Mouse (Mus musculus) lung, postnatal 0 days (tissue): ENCODE data around the gene Vat1. TPM values are rescaled to one million over a fixed set of nuclear protein-coding genes. Genes with fewer than 3 reads are reported as not detected.

Experiments used
- ATAC-seq: fragments of 200-750 bp; cut with Nextera tagmentation; 2 replicates; pipeline ENCODE4 v1.8.0; 2017; ENCODE audit warnings: moderate library complexity
- DNase-seq: peaks from one replicate; pipeline ENCODE4 v3.0.0-alpha.2; 2016; ENCODE audit warnings: low spot score
- H3K27ac ChIP-seq: fragments of 300-500 bp; sonication (generic); 2 replicates; pipeline ENCODE4 v1.5.1; 2014; ENCODE audit warnings: antibody characterized with exemption, mild to moderate bottlenecking, low read length, mixed read lengths
- H3K27me3 ChIP-seq: fragments of 300-500 bp; sonication (generic); replicated peaks from 2 replicates; pipeline ENCODE4 v1.6.1; 2014; ENCODE audit warnings: low read length, mixed read lengths; ENCODE audit not compliant: insufficient read depth
- H3K36me3 ChIP-seq: fragments of 300-500 bp; sonication (generic); 2 replicates; pipeline ENCODE4 v1.6.1; 2014; ENCODE audit warnings: low read length, mixed read lengths; ENCODE audit not compliant: insufficient read depth
- H3K4me1 ChIP-seq: fragments of 300-500 bp; sonication (generic); 2 replicates; pipeline ENCODE4 v1.6.1; 2014; ENCODE audit warnings: antibody characterized with exemption, low read depth, low read length, mixed read lengths; ENCODE audit not compliant: insufficient read depth
- H3K4me2 ChIP-seq: fragments of 300-500 bp; sonication (generic); replicated peaks from 2 replicates; pipeline ENCODE4 v1.6.1; 2014; ENCODE audit warnings: low read depth, mild to moderate bottlenecking, low read length, moderate library complexity, mixed read lengths
- H3K4me3 ChIP-seq: fragments of 300-500 bp; sonication (generic); 2 replicates; pipeline ENCODE4 v1.5.1; 2014; ENCODE audit warnings: low read depth, low read length
- H3K9ac ChIP-seq: fragments of 300-500 bp; sonication (generic); replicated peaks from 2 replicates; pipeline ENCODE4 v1.6.1; 2014; ENCODE audit warnings: low read depth, mild to moderate bottlenecking
- H3K9me3 ChIP-seq: fragments of 300-500 bp; sonication (generic); 2 replicates; pipeline ENCODE4 v1.6.1; 2016; ENCODE audit warnings: low read length, mixed read lengths
- CTCF ChIP-seq: IDR thresholded peaks from 2 replicates; pipeline ENCODE4 v1.5.1; 2016; ENCODE audit warnings: antibody characterized with exemption, mild to moderate bottlenecking
- EP300 ChIP-seq: IDR thresholded peaks from 2 replicates; pipeline ENCODE4 v1.6.1; 2016; ENCODE audit warnings: antibody characterized with exemption, mild to moderate bottlenecking, control low read depth
- WGBS: fragments of 180-500 bp; shearing (Covaris S2); extraction: QIAGEN DNeasy Blood & Tissue Kit; methylation state at CpG from one replicate; pipeline ENCODE4 v1.1.7; 2014; 5-methylcytosine and 5-hydroxymethylcytosine counted together
- polyA plus RNA-seq: library from polyadenylated mRNA; unstranded; fragments of >200 nt; fragmentation: Nextera tagmentation; extraction: Ambion mirVana; gene quantifications from 2 replicates; pipeline ENCODE4 v1.2.1, GENCODE M21; 2015

Gene Vat1
- polyA plus RNA-seq, 1 experiment from 2014 or later, result 88.1 TPM

DNA sequence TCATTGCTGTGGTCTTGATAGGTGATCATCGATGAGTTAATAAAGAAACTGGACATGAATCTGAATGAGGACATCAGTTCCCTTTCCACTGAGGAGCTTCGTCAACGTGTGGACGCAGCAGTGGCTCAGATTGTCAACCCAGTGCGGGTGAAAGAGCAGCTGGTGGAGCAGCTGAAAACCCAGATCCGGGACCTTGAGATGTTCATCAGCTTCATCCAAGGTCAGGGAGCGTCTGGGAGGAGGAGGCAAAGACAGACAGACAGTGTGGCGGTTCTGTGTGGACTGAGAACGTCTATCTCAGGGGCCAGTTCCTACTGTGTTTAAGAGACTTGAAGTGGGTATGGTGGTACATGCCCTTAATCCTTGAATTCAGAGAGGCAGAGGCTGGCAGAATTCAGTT, 34.7 kb downstream of the Vat1 start:
- no peak for TF ChIP-seq CTCF
- TF ChIP-seq EP300, result no peak
- ATAC-seq (no peak), DNase-seq (no peak)
- Histone ChIP-seq H3K4me1 (peaks cover under 1% of the 10 kb centered on the region), H3K4me2 (no peak overlapping the region), H3K9ac (no peak overlapping the region), H3K27me3 (no peaks in the 10 kb centered on the region), H3K9me3 (no peaks in the 10 kb centered on the region), H3K27ac (no peak overlapping the region), H3K36me3 (peaks cover 23% of the 10 kb centered on the region), H3K4me3 (no peak overlapping the region)
- 91% methylated on average over 9 of the region's 9 CpGs for WGBS

- Histone ChIP-seq H3K9me3 (no peaks in the 10 kb centered on the region), H3K4me1 (peaks cover 13% of the 10 kb centered on the region), H3K4me3 (peak overlapping the region; percentile 73; the same call in 1 of the 2 replicates), H3K27me3 (no peaks in the 10 kb centered on the region), H3K27ac (no peak overlapping the region), H3K4me2 (peak overlapping the region; percentile 81), H3K36me3 (peaks cover under 1% of the 10 kb centered on the region; the same call in 1 of the 2 replicates), H3K9ac (peak overlapping the region; percentile 58; the same call in 1 of the 2 replicates)
- TF ChIP-seq CTCF, result no peak
- TF ChIP-seq EP300, result no peak
- 39% methylated on average over 8 of the region's 8 CpGs for WGBS
- no peak for ATAC-seq
- no peak for DNase-seq
These were observed 39.9 kb downstream of the Vat1 start for GRCm38 (mm10) chr11:101426165-101426564.

GRCm38 (mm10) chr11:101424925-101425813, 40.9 kb downstream of the Vat1 start, which contains the start of the genes Rundc1 and Ptges3l:
Gene Rundc1 (plus strand): TSS chr11:101425085.
Gene Ptges3l (minus strand): TSS chr11:101425333.
- TF ChIP-seq EP300, result no peak
- TF ChIP-seq CTCF, result peak; percentile 60
- no peaks in the 10 kb centered on the region for H3K27me3 ChIP-seq
- peak; percentile 96 for ATAC-seq
- no peaks in the 10 kb centered on the region for H3K36me3 ChIP-seq
- DNase-seq, result peak; percentile 99
- peak within 1 kb of the TSS; percentile 81 for H3K4me2 ChIP-seq
- WGBS, result 2% methylated on average over 65 of the region's 81 CpGs
- H3K4me3 ChIP-seq, result peak within 1 kb of the TSS; percentile 73
- H3K4me1 ChIP-seq, result peaks cover 13% of the 10 kb centered on the region
- H3K27ac ChIP-seq, result peak within 1 kb of the TSS; percentile 87
- peak within 1 kb of the TSS; percentile 58 for H3K9ac ChIP-seq
- H3K9me3 ChIP-seq, result no peaks in the 10 kb centered on the region

- peak within 1 kb of the TSS; percentile 81 for H3K4me2 ChIP-seq
- 2% methylated on average over 23 of the region's 23 CpGs for WGBS
- peaks cover 13% of the 10 kb centered on the region for H3K4me1 ChIP-seq
- peak within 1 kb of the TSS; percentile 58 for H3K9ac ChIP-seq
- H3K4me3 ChIP-seq, result peak within 1 kb of the TSS; percentile 73
- DNase-seq (peak; percentile 87), ATAC-seq (peak; percentile 65)
- H3K36me3 ChIP-seq, result no peaks in the 10 kb centered on the region
- TF ChIP-seq EP300, result no peak
- no peak for TF ChIP-seq CTCF
- no peaks in the 10 kb centered on the region for H3K27me3 ChIP-seq
- H3K27ac ChIP-seq, result peak within 1 kb of the TSS; percentile 87
- no peaks in the 10 kb centered on the region for H3K9me3 ChIP-seq
These were observed 41.8 kb downstream of the Vat1 start, which contains the start of gene Gm27029 for GRCm38 (mm10) chr11:101424105-101424851. Gene Gm27029 (minus strand): TSS chr11:101424796.

DNA sequence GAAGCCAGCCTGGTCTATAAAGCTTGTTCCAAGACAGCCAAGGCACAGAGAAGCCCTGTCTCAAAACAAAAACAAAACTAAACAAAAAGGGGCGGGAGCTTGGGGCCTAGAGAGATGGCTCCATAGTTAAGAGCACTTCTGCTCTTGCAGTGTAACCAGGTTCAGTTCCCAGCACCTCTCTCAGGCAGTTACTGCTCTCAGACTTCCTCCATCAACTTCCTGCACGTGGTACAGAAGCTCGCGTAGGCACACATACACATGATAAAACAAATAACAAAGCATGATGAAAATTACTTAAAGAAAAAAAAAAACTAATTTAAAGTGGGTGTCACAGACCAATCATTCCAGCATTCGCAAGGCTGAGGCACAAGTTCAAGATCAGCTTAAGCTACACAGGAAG, 45.9 kb downstream of the Vat1 start:
- no peak for ATAC-seq
- no peak overlapping the region for H3K27ac ChIP-seq

DNA sequence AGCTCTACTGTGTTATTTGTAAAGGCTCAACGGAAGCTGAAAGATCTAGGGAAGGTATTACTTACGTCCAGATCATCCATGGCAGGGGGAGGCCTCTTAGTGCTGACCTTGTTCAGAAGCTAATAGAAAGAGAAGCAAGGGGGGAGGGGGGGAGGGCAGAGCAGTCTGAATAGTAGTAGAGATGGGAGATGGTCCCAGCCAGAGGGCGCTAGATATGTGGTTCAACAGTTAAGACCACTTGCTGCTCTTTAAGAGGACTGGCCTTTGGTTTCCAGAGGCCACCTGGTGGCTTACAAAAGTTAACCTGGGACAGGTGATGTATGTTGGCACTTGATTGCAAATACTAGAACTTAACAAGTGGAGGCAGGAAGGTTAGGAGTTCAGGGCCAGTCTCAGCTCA, 46.4 kb downstream of the Vat1 start:
- DNase-seq (peak; percentile 14), ATAC-seq (no peak)
- Histone ChIP-seq H3K4me3 (no peak overlapping the region), H3K4me2 (no peak overlapping the region), H3K27me3 (no peaks in the 10 kb centered on the region), H3K4me1 (peaks cover 10% of the 10 kb centered on the region), H3K27ac (no peak overlapping the region), H3K9me3 (no peaks in the 10 kb centered on the region), H3K36me3 (no peaks in the 10 kb centered on the region), H3K9ac (no peak overlapping the region)
- WGBS, result 37% methylated on average over 3 of the region's 3 CpGs
- peak; percentile 45; the same call in 1 of the 2 replicates for TF ChIP-seq CTCF
- no peak for TF ChIP-seq EP300

More for the DNA sequence above, 45.9 kb downstream of the Vat1 start:
- Histone ChIP-seq H3K9ac (no peak overlapping the region), H3K9me3 (no peaks in the 10 kb centered on the region), H3K27me3 (no peaks in the 10 kb centered on the region), H3K4me3 (no peak overlapping the region), H3K36me3 (no peaks in the 10 kb centered on the region), H3K4me2 (no peak overlapping the region), H3K4me1 (peaks cover 10% of the 10 kb centered on the region)
- DNase-seq, result no peak
- TF ChIP-seq EP300 (no peak), CTCF (no peak)
- WGBS, result 74% methylated on average over 5 of the region's 5 CpGs
